Mouse (Mus musculus) gastrocnemius, adult 18-20 months (tissue): Measurements from ENCODE around the gene Ppp2r1b. TPM values are rescaled to one million over a fixed set of nuclear protein-coding genes. Genes with fewer than 3 reads are reported as not detected.
A peak's percentile ranks its signal among the peaks of the same experiment; 100 is the strongest.

Experiments
- DNase-seq: peaks from one replicate; pipeline ENCODE4 v3.0.0; 2021; ENCODE audit warnings: low spot score
- total RNA-seq, 2 experiments: library from RNA; stranded (reverse); gene quantifications; 2 replicates each; pipeline ENCODE4 v1.2.3; 2021

Ppp2r1b gene
- total RNA-seq, 2 experiments from 2014 or later: 4.3 to 5.4 TPM

DNA sequence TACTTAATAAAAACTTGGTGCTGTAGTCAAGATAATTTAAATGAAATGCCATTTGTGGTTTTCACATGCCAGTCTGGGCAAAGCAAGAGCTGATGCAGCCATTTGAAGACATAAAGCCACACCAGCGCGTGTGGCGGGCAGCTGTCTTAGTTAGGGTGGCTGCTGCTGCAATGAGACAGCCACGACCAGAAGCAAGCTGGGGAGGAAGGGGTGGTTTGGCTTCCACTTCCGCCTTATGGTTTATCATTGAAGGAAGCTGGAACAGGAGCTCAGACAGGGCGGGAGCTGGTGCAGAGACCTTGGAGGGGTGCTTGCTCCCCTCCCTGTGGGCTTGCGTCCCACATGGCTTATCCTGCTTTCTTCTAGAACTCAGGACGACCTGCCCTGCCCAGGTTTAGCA, 20.7 kb downstream of the Ppp2r1b start:
- DNase-seq: no peak

GRCm38 (mm10) chr9:50867015-50867414, 21.9 kb downstream of the Ppp2r1b start:
- DNase-seq: no peak

DNA sequence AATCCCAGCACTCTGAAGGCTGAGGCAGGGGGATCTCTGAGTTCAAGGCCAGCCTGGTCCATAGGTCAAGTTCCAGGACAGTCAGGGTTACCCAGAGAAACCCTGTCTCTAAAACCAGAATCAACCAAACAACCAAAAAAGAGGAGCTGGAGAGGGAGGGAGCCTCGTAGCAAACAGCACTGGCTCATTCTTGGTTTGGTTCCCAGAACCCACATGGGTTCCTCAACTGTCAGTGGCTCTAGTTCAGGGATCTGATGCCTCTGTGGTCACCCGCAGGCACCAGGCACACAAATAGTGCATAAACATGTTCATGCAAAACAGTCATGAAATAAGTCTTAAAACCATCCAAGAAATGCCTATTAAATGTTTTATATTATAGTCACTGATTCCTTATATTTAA, 23.1 kb downstream of the Ppp2r1b start:
- DNase-seq: no peak

DNA sequence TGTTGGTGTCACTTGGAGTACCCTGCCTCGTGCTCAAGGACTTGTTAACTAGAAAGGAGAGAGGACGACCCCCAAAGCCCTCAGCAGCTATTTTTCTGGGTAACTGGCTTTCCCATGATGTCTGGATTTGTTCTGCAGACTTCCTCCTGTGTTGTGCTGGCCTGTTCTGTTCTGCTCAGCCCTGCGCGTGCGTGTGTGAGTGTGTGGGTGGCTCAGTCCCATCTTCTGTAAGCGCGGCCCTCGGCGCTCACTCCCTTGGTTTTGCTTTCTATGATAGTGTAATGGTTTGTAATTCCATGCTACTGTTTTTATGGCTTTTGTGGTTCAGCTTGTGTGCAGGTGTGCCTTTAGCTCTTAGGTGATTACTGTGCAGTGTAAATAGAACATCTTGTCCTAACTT, 28.1 kb downstream of the Ppp2r1b start:
- DNase-seq: no peak

DNA sequence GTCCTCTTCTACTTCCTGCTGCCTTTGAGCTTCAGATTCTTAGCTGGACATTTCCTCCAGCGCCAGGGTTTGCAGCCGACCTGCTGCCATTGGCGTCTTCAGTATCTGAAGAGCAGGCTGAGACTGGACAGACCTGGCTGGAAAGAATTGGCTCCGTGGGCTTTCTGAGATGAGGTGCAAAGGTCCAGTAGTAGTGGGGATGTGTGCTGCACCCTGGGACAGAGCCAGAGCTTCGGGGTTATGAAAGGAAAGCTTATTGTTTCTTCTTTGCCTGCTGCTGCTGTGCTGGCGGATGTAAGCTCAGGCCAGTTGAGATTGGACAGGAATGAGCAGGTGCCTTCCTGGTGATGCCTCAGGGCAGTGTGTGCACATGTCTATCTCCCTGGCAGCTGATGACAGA, 28.9 kb downstream of the Ppp2r1b start:
- DNase-seq: no peak

GRCm38 (mm10) chr9:50875470-50875869, 30.4 kb downstream of the Ppp2r1b start:
- no peak for DNase-seq

DNA sequence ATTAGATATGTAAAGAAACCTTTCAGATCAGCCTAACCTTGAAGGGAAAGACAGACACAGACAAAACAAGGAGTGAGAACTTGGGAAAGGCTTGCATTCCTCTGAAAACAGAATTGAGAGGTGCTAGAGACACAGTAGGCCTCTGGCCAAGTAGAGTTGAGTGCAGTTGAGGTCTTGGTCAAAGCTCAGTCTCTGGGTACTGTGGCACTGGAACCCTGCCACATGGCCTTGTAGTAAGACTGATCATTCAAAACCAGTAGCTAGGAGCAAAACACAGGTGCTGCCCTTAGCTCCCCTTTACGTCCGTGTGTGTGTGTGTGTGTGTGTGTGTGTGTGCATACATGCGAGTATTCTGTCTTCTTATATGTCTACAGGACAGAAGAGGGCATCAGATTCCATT, 31.2 kb downstream of the Ppp2r1b start:
- DNase-seq: no peak

- no peak for DNase-seq
Measured at GRCm38 (mm10) chr9:50877431-50877830, 32.3 kb downstream of the Ppp2r1b start.

DNA sequence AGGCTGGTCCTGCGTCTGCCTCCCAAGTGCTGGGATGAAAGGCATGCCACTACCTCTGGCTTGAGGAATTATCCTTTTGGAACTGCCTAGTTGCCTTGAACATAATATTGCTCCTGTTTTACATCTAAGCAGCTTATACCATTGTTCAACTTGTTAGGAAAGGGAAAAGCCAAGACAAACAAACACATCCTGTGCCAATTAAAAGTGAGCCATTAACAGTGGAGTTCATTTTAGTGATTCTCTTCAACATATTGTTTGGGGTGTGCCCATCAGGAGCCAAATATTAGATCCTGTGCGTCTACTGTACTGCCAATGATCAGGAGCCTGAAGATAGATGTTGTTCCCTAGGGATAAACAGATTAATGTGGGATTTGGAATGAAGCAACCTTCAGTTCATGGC, 37.1 kb downstream of the Ppp2r1b start:
- DNase-seq: no peak

DNA sequence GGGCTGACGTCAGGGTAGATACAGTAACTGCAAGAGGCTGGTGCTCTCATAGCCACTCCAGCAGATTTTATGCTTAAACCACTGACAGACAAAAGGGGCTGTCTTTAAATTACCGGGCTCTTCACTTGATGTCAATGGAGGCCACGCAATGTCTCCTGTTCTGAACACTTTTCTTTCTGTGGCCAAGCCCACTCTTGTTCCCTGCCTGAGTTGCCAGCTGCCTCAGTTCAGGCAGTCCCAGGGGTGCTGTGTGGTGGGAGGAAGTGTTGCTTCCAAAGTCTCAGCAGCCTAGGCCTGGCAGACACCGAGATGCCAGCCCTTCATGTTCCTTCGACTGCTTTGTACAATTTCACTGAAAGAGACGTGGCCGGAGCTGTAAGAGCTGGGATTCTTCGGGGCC, 39.0 kb downstream of the Ppp2r1b start:
- DNase-seq: peak; percentile 36

DNA sequence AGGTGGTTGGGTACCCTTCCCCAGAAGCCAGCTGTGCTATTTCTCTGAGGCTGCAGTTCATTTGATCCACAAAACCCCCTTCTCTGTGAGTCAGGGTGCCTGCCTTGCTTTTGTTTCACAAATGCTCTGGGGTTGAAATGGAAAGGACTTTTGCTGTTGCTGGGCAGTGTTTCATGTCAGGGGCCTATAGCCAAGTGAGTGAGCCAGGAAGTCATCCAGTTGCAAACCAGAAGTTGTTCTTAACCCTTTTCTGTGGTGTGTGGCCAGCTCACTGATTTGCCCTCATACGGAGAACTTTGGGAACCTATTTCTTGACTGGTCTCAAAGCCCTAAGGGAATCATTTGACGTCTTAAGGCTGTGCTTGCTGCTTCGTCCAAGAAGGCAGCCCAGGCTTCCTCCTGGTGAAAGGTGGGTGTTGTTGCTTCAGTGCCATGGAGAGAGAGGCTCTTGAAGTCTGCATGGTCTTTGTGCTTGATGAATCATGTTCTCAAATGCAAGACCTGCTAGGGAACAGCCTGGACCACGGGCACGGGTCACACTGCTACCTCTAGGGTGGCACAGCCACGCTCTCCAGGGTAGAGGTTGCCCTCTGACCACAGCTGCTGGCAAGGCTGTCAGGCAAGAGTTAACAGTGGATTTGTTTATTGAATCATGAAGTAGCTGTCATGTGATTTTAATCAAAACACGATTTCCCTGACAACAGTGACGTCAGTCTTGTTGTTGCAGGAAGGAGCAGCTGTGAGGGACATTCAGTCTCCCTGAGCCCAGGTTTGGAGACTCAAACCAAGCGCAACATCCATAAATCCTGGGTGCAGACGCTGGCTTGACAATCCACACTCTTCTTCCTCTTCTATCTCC, 39.9 kb downstream of the Ppp2r1b start:
- peak; percentile 88 for DNase-seq

- DNase-seq: peak; percentile 69
Measured at GRCm38 (mm10) chr9:50885600-50885987, 40.5 kb downstream of the Ppp2r1b start.

GRCm38 (mm10) chr9:50886870-50887269, 41.8 kb downstream of the Ppp2r1b start:
- no peak for DNase-seq

GRCm38 (mm10) chr9:50887351-50887750, 42.2 kb downstream of the Ppp2r1b start:
- peak; percentile 76 for DNase-seq

DNA sequence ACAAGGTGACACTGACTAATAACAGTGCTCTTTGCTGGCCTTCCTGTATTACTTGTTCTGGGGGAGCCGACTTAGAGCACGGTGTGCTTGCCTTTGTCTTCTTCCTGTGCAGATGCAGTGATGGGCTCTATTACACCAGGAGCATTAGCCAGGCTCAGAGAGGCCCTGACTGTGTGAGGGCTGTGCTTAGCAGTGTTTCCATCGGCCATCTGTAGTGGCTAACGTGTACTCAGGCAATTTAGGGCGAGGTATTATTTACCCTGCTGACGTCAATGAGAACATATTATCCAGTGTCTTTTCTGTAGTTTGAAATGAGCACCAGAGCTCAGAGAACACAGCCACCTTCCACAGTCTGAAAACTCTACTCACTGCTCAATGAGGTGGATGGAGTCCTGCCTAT, 44.1 kb downstream of the Ppp2r1b start:
- DNase-seq: peak; percentile 64

DNA sequence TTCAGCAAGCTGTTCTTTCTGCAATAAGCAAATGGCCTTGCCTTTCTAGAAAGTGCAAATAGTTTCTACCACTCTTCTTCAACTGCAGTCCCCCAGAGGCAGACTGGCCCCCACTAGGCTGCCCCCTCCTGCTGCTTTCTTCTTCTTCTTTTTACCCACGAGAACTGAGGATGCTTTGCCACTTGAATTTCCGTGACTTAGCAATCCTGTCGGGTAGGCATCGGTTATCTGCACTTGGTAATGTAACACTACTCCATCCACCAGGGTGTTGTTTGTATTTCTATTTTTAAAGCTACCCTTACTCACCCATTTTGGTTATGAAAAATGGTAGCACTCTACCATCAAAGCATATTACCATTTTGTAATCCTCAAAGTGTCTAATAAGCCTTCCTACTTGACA, 44.9 kb downstream of the Ppp2r1b start:
- DNase-seq: peak; percentile 52

DNA sequence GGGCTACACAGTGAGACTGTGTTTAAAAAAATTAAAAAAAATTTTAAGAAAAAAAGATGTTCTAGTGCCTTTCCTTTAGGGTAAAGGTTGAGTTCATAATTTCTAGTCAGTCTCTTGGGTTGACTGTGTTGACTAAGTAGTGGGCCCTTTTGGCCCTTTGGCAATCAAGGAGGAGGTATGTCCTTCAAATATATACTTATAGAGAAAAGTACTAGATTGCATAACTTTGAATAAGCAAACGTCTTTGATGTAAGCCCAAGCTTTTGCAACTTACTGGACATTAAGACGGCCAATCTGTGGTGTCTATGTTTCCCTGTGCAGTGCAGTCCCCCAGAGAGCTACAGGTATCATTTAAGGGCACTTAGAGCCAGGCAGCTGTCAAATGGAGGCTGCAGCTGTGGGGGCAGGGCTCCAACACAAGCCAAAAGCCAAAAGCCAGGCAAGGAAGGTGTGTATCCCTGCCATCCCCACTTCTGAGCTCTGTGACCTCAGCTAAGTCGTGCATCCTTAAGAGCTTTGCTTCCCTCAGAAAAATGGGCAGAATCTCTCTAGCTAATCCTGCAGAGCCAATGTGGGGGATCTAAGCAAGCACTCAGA, 45.5 kb downstream of the Ppp2r1b start:
- DNase-seq: peak; percentile 40

DNA sequence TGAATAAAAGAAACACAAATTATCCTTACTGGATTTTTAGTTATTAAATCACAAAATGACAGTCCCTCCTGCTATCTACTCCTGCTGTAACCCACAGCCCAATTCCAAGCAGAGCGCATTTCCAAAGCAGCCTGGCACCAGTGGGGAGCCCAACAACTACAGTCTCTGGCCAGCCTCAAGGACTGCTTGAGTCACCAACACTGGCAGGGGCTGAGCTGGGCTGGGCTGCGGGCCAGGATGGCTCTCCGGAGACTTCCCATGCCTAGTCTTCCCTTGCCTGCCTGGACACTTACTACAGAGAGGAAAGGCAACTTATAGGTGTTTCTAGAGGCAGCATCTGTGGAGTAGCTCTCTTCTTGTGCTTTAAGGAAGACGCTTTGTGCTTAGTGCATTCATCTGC, 48.6 kb downstream of the Ppp2r1b start:
- DNase-seq: peak; percentile 93

DNA sequence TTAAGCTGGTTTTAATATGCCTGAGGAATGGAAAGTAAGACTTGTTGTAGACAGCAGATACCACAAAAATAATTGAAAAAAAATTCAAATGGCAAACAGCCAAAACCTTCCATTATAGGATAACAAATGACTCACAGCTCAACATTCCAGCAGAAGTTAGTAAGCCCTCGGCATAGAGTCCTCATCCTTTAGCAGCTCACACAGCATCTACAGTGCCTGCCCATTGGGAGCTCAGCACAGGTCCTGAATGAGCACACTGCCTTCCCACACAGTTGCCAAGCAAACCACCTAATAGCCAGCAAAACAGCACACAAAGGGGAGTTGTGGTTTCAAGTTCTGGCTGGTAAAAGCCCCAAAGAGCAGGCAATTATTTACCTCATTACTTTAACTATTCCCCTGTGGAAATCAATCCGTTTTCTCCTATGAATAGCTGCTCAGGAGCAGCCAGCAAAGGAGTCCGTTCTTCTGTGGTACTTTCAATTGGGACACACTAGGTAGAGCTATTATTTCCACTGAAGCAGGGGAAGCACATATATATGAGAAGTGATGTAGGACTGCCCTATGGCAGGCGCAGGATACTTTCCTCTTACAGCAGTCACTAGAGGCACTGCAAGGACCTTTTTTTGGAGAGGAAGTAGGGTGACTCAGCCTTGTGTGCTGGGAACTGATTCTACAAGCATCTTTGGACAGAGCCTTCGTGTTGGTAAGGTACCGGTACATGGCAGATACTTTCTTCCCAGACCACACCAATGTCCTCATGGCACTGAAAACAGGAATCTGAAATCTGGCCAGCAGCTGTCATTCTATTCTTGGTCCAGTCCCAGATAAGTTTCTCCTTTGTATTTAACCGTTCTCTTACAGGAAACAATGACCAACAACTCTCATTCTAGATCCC, 55.2 kb downstream of the Ppp2r1b start:
- DNase-seq: no peak

- DNase-seq: no peak
Measured at GRCm38 (mm10) chr9:50904196-50904847, 59.2 kb downstream of the Ppp2r1b start.

DNA sequence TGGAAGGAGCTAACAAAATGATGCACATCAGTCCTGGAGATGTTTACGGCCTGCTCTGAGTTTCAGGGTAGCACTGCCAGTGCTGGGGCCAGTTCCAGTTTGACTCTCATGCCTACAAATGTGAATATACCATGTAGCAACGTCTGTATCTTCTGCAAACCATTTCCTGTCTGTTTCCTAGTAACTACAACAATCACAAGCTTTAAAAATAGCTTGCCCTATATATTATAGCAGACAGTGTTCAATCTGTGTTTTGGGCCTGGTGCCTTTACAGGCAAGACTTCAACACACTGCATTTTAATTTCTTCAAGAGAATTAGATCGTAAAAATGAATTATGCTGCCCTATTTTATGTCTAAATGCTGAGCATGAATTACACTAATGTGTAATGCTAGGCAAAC, 60.2 kb downstream of the Ppp2r1b start:
- DNase-seq: no peak
